Mouse (Mus musculus) layer of hippocampus, postnatal 14 days (tissue): ENCODE results near the gene Dstn. TPM values are rescaled to one million over a fixed set of nuclear protein-coding genes. Genes with fewer than 3 reads are reported as not detected.
A peak's percentile ranks its signal among the peaks of the same experiment; 100 is the strongest.

Source experiments
- DNase-seq, 2 experiments: peaks; one replicate each; pipeline ENCODE4 v3.0.0; 2021 to 2022; ENCODE audit warnings: low spot score in 2 of 2, mixed read lengths in 1 of 2
- total RNA-seq, 2 experiments: library from RNA; stranded (reverse); gene quantifications; 2 replicates each; pipeline ENCODE4 v1.2.3; 2021

Dstn gene
- total RNA-seq, 2 experiments from 2014 or later = 225 to 238 TPM

DNA sequence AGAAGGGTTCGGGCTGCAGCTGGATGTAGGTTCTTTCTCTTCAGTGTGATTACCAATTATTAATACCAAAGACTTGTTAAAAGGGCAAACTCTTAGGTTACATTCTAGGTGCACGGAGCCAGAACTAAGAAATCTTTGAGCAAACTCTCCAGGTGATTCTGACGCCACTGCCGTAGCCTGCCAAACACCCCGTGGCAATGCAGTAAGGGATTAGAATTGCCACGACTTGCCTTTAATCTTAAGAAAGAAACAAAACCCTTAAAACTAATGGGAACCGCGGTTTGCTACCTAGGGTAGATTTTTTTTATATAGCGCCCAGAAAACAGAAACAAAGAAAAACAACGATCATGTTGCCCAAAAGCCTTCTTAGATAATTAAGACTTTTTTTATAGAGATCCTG, 899 bp upstream of the Dstn start:
- no peak for DNase-seq

DNA sequence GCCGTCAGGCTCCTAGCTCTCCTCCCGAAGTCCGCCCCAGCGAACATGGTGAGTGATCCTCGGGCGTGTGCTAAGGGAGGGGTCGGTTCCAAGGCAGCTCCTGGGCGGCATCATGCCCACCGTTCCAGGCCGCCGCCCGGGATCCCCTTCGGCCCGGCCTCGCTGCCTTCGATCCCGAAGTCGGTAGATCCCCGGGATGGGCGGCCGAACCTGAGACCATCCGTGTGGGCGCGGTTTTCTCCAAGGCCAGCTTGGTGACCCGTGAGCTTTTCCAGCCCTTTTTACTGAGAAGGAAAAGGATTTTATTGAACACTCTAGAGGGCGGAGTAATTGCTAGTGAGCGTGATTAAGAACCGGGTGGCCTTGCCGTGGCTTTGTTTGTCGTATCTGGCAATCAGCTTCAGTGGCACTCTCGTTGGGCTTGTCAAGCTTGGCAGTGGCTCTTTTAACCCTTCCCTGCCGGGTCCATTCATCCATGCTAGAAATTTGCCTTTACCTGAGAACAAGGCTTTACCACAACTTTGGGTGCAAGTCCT, 548 bp downstream of the Dstn start:
- peak in 1 of 2 experiments; percentile 65 for DNase-seq

DNA sequence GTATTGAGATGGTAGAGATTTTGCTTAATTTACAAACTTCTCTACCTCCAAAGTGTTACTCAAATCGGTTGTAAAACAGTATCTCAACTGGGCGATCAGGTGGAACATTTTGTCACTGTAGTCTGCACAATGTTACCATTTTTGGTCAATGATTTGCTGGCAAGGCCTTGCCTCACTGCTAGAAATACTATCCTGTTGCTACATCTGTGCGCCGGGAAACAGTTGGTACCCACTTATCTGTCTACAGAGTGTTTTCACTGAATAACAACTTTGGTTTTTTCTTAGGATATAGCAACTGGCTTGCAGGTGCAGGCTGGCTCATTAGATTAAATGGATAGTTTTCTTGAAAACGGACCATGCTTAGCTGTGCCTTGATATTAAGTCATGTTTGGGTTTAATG, 1.1 kb downstream of the Dstn start:
- peak; percentile 14 to 57 for DNase-seq

DNA sequence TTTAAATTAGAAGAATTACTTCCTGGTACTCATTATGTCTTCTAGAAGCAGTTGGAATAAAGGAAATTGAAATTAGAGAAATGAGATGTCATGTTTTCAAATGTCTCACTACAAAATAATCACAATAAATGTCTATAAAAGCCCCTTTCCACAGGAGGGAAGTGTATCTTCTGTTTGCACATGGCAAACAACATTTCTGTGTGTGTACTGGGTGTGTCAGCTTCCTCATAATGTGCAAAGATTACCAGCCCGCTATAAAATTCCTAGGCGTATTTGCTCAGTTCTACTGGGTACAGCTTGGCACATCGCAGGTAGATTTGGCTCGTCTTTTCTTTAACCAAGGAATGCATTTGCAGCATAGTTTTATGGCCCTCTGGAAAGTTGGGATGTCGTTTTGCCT, 2.5 kb downstream of the Dstn start:
- no peak for DNase-seq

DNA sequence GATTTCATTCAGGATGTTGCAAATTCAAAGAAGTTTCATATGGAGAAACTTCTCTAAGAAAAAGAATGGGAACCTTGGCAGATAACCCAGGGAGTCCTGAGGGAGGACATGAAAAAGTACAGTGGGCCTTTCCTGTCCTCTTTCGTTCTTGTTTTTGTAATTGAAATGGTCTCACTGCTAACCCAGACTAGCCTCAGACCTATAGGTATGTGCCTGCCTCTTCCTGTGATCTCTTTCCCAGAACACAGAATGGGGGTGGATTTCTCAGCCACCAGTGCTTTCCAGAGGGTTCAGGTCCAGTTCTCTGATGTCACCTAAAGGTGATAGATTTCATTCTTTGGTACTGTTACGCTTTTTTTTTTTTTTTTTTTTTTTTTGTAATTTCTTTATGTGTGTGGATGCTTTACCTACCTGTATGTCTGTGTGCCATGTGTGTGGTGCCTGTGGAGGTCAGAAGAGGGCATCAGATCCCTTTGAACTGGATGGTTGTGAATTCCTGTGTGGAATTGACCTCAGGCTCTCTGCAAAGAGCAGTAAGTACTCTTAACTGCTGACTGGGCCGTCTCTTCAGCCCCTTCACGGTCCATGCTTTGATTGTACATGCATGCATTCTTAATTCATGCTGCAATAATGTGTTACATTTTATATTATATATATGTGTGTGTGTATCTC, 3.8 kb downstream of the Dstn start:
- DNase-seq = no peak

DNA sequence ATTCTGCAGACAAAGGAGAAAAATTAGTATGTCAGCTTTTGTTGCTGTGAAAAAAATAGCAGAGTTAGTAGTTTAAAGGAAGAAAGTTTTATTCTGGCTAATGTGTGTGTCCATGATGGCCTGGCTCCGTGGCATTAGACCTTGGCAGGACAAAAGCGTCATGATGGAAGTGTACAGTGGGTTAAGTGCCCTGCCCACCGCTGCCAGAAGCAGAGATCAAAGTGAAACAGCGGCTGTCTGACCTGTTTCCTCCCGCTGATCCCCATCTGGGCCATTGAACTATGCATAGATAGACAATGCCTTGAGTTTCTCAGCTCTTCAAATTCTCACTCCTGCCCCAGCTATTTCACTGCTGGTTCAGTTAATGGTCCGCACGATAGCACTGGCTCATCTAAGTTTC, 9.0 kb downstream of the Dstn start:
- DNase-seq = no peak

DNA sequence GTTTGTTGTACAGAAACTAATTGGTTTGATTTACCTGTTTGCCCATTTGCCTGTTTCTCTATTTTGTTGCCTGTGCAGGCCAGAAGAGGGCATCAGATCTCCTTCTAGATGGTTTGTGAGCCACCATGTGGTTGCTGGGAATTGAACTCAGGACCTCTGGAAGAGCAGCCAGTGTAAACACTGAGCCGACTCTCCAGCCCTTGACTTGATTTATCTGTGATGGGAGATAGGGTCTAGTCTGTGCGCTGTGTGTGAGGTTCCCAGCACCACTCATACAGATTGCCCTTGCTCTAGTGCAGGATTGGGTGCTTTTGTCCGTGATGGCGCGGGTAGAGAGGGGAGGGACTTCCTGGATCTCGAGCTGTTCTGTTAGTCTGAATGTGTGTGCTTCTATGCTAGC, 10.7 kb downstream of the Dstn start:
- DNase-seq = no peak

DNA sequence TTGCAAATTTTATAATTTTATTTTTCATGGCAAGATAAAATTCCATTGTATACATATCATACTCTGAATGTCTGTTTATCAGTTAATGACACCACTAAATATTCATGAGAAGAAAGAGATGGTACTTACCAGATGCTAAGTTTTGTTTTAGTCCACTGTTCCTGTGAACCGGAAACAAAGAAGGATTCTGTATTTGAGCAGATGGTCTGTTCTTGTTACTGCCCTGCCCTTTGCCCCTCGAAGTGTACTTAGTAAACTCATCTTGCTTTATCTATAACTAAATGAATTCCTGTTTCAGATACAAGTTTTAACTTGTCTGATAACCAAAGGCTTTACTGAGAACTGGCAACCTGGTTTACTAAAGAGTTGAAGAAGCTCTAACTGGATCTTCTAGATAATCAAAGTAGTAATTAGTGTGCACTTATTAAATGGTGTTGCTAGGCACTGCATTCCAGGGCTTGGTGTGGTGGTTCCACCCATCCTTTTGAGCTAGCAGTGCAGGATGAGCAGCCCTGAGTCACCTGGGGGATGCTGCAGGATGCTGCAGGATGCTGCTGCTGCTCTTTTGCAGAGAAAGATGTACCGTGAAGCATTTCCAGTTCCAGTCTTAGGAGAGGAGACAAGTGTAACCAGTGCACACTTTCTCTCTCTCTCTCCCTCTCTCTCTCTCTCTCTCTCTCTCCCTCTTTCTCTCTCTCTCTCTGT, 14.6 kb downstream of the Dstn start:
- no peak for DNase-seq

DNA sequence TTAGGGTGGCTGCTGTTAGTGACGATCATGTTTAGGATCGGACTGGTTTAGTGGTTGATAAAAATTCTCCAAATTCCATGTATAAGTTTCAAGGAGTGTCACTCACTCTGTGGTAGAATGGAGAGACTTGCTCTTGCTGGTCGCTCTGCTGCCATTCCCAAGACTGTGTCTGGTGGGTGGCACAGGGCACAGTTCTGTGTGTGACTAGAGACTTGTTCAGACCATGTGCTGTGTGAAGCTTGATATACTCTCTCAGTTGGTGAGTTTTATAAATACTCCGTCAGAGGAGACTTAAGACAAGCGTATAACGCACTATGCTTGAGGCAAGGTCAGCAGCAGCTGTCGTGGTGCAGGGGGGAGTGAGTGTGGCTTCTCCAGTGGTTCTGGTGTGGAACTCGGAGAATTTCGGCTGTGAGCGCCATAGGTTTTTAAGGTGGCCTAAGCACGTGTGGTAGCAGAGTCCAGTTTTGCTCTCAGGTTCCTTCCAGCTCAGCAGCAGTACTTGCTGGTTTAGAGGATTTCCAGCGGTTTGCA, 17.3 kb downstream of the Dstn start:
- no peak for DNase-seq

DNA sequence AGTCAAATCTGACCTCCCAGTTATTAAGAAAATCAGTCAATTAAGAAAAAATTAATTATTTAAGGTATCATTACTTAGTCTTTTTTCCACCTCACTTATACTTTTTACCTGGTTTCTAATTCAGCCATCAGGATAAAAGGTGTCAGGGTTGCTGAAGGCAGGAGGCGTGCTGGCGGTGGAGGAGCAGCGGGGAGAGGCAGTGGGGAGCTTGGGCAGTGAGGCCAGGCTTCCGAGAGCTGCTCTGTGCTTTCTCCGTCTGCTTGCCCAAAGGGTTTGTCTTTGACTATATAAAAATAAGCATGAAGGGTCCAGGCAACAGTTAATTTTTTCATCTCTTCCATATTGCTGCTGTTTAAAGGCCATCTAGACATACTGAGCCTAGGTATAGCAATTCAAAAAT, 18.4 kb downstream of the Dstn start:
- no peak for DNase-seq

DNA sequence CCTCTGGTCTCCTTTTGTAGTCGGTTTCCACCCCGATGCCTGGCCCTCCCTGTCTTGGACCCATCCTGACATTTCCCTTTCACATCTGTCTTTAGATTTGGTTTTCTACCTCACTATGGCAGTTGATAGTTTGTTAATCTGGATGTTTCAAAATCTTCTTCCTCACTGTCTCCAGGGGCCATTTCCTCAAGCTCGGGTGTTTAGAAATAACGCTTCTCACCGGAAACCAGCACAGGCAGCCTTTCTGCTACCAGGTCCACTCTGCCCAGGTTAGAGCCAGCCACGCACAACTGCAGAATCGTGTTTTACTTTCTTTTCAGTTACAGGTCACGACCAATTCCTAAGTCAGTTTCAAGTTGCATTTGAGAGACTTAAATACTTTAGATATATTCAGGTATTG, 19.3 kb downstream of the Dstn start:
- no peak for DNase-seq

DNA sequence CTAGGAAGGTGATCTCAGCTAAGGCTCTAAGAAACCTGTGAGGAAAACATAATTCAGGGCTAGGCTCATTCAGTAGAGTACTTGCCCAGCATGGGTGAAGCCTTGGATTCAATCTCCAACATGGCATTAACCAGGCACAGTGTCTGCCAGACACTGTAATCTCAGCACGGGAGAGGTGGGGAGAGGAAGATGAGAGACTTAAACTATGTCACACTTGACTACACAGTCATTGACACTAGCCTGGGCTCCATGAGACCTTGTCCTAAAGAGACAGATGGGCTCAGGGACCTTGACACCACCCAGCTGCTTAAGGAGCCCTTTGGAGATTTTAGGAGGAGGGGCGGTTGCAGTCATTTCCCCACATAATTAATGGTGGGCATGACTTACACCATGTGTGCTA, 22.7 kb downstream of the Dstn start:
- DNase-seq = no peak

DNA sequence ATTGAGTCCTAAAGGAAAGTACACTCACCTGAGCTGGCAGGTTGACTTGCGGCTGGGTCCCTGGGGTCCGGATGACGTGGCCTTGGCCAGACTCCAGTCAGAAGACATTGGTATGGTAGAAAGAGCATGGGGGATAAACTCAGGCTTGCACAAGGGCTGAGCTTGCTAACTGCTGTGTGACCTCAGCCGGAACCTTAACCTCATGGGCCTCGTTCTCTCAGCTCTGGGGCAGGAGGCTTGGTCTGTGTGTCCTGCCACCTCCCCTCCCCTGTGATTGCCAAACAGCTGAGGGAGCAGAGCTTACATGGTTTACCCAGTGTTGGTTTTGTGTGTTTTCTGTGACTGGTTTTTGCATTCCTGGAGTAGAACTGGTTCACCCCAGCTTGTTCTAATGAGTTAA, 25.3 kb downstream of the Dstn start:
- no peak for DNase-seq

DNA sequence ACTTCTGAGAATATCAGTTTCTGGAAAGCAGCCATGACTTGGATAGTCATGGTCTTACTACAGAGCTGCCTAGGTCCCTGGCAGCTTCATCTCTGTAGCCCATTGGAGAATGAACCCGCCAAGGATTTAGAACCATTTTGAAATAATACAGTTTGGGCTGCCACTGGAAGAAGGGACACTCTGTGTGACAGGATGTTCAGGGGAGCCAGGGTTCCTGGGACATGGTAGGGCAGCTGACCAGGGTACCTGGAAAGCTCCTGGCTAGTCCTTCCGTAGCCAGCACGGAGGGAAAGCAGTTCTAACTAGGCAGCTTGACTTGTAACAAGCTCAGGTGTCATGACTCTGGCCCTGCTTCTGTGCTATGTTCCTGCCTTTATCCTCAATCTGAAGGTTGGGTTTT, 29.7 kb downstream of the Dstn start:
- DNase-seq = no peak

DNA sequence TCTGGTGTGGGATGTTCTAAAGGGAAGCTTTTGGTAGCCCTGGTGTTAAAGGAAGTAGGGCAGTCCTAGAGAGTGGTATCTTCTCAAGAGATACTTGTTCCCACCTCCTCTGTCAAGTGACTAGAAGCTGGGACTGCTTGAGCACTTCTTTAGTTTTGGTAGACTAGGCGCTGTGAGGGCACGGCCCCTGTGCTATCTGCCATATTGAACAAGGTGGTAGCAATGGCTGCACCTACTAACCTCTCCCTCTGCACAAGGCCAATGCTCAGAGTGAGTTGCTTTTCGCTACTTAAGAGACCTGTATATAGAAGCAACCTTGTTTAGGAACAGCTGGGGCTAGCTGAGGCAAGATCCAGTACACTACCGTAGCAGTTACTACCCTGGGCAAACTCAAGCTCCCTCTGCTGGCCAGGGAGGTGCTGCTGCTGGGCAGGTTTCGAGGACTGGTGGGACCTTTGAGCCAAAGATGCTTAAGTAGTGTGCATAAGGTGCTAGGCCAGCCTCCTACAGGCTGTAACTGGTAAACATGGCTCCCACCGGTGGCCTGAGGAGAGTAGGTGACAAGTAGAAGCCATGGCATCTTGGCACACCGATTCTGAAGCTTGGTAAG, 30.5 kb downstream of the Dstn start:
- no peak for DNase-seq

DNA sequence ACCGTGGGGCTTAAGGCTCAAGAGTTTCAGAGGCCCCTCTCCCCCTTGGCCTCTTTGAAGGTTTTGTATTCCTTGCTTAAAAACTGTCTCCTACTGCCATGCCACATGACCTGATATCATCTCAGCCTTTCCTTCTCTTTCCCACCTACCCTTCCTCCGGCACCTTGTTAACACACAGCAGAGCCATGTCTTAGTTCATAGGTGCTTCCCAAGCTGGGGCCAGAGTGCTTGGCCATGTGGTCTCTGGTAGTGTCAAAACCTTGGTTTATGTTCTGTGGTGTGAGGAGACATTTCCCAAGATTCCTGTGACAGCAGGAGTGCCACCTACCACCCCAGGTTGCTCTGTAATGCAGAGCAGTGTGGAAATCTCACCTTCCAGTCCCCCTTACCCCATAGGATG, 31.3 kb downstream of the Dstn start:
- DNase-seq = no peak

DNA sequence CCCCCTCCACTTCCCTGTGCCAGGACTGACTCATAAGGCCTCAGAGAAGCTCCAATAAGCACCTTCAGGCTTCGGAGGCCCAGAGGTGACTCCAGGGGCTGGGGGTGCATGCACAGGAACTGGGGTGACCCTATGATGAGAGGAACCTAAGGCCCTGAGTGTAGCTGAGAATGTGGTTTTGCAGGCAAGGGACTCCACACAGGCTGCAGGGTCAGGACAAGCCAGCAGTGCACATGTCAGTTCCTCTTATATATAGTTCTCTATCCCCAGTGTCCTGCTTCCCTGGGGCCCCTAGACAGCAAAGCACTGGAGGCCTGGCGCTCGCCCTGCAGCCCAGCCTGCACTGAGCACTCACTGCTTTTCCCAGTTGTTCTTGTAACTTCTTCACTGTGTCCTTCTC, 32.9 kb downstream of the Dstn start:
- DNase-seq = no peak

DNA sequence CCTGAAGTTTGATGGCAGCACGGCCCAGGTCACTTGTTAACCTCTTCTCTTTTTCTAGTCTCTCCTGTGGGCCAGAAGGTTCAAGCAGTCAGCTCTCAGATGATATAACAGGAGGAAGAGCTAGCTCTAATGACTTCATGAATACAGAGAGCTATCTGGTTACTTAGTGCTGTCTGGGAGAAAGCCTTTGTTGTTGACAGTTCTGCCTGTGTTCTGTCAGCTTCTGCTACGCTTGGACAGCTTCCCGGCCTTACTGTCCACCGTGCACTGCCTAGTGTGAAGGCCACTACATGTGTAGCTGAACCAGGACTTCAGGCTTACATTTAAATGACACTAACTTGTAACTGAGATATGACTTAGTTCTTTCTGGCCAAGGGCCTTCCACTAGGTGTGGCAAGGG, 33.3 kb downstream of the Dstn start:
- no peak for DNase-seq

DNA sequence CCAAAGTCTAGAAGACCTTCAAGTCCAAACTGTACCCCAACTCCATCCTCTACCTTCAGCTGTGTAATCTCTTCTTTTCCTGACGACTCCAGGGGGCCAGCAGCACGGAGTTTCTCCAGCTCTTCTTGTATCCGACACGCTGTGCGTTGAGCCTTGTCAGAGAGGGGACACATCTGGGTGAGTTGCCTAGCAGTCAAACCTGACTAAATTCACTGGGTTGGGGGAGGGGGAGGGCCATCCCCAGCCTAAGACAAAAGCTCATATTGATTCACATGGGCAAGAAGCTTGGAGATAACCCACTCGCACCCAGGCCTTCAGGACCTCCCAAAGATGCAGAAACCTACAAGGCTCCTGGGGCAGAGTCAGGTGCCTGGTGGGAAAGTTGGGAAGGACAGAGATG, 34.1 kb downstream of the Dstn start:
- DNase-seq = no peak

DNA sequence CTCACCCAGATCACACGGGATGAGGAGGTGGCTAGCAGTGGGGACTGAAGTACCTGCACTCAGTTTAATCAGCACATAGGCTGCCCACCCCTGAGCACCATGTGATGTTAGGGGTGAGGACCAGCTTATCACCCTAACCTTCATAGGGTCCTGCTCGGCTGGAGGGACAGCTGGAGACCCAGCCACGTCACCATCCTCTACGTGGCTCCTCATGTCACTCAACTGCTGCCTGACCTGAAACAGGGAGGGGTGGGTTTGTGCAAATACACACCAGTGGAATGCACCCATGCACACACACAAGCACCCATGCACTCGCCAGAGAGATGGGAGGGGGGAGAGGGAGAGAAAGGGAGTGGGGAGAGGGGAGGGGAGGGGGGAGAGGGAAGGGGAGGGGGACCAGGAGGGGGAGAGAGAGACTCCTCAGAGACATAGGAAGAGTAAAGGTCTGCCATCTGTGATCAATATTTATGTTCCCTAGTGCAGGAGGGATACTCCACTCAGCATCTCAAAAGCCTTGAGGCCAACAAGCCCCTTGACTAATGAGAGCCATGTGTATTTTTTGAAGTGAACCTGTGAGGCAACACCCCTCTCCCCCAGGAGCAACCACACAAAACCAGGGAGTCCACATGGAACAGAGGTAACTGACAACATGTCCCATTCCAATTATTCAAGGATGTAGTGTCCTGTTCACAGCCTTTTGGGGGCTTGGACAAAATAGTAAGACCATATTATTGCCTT, 35.3 kb downstream of the Dstn start:
- no peak for DNase-seq

DNA sequence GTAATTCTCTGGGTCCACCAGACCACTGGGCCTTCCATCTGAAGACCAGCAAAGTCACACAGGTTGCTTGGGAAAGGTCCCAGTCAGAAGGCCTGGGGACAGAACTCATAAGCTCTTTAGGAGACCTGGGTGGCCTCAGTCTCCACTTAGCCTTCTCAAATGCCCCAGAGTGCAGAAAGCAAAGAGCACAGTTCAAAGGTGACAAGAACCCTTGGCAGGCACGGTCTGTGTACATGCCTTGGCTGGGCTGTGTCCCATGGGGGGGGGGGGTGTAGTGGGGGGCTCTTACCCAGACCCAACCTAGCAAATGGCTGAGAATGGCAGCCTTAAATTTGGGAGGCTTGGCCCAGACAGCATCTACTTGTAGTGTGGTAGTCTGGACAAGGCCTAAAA, 35.9 kb downstream of the Dstn start:
- no peak for DNase-seq
